Mouse (Mus musculus): ENCODE measurements around the gene Cmss1.

- TF ChIP-seq EP300 (IDR thresholded peaks at IDR 0.05; ENCODE audit: low read depth) (no peak), CTCF (IDR thresholded peaks at IDR 0.05; ENCODE audit: low read depth) (no peak)
Measured at GRCm38 (mm10) chr16:57491853-57492252, 114.8 kb downstream of the Cmss1 start.
